30 mouse cellular contexts compared by ENCODE assay signal in genomic region chr7:46168402-46168801, GRCm38 (mm10). TPM values are rescaled to one million over a fixed set of nuclear protein-coding genes. Genes with fewer than 3 reads are reported as not detected.
DNase-seq lines count a peak whose midpoint lies in the region; ATAC-seq lines count a peak whose summit lies in the region.
"Had no signal": no experiment of that assay in that cellular context is flagged by ENCODE, and none has a peak within 500 bp of the region (broad histone marks: within the 10 kb centered on the region; RNA-seq: fewer than 3 reads in every experiment).

No protein-coding gene starts in this region.

- no peak overlapping the region for H3K9ac ChIP-seq in hindbrain, embryonic 13.5 days
- H3K9ac ChIP-seq: embryonic facial prominence, embryonic 15.5 days; forebrain, embryonic 12.5 days; heart, embryonic 15.5 days; hindbrain, embryonic 14.5 days; kidney, embryonic 15.5 days; liver, embryonic 13.5 days; lung, embryonic 14.5 days; midbrain, embryonic 12.5 days; neural tube, embryonic 12.5 days had no signal

- peak overlapping the region; percentile 60 for H3K27ac ChIP-seq in brown adipose tissue, adult 24 weeks (replicated peaks; ENCODE audit: low read depth, low read length)
- no peak overlapping the region for H3K27ac ChIP-seq in hindbrain, embryonic 13.5 days
- H3K27ac ChIP-seq: embryonic facial prominence, embryonic 10.5 days; embryonic facial prominence, embryonic 15.5 days; forebrain, embryonic 12.5 days; heart, embryonic 10.5 days; heart, embryonic 15.5 days; hindbrain, embryonic 14.5 days; kidney, embryonic 15.5 days; liver, embryonic 13.5 days; midbrain, embryonic 12.5 days; neural tube, embryonic 12.5 days had no signal

- 0 out of 2 replicates have a peak, but pooled peaks cover 2% of the 10 kb centered on the region for H3K36me3 ChIP-seq in hindbrain, embryonic 13.5 days
- H3K36me3 ChIP-seq: embryonic facial prominence, embryonic 10.5 days; embryonic facial prominence, embryonic 15.5 days; forebrain, embryonic 12.5 days; heart, embryonic 10.5 days; heart, embryonic 15.5 days; kidney, embryonic 15.5 days; liver, embryonic 13.5 days; midbrain, embryonic 12.5 days; neural tube, embryonic 12.5 days had no signal

- peak overlapping the region; percentile 18; the same call in 1 of the 2 replicates for H3K4me3 ChIP-seq in brown adipose tissue, adult 24 weeks (ENCODE audit: insufficient read depth, low read depth, low read length)
- no peak overlapping the region for H3K4me3 ChIP-seq in hindbrain, embryonic 13.5 days
- H3K4me3 ChIP-seq: embryonic facial prominence, embryonic 10.5 days; embryonic facial prominence, embryonic 15.5 days; forebrain, embryonic 12.5 days; heart, embryonic 10.5 days; heart, embryonic 15.5 days; kidney, embryonic 15.5 days; liver, embryonic 13.5 days; megakaryocyte, embryonic 14.5 days; midbrain, embryonic 12.5 days; myocyte; neural tube, embryonic 12.5 days had no signal

- DNase-seq in adrenal gland, postnatal 36 days: peak; percentile 2 to 16
- DNase-seq in adrenal gland, postnatal 25 days: no peak
- DNase-seq in NIH3T3 (ENCODE audit: low read depth): peak; percentile 41
- no peak for DNase-seq in heart, postnatal 36 days
- DNase-seq: B cell, adult 2 months; cerebellum, adult 2 months; cerebellum, postnatal 14 days; gastrocnemius, postnatal 14 days; heart, adult 11 months; kidney, adult 18-20 months; kidney, postnatal 4 days; left cerebral cortex, postnatal 4 days; liver, embryonic 13.5 days; lung, embryonic 14.5 days; lung, postnatal 14 days had no signal

- intact Hi-C loops in heart, postnatal 36 days (cut with DNase I): no loop called here

- H3K4me1 ChIP-seq in brown adipose tissue, adult 24 weeks (ENCODE audit: control insufficient read depth, insufficient read depth, insufficient read length, low read length): no peaks in the 10 kb centered on the region
- H3K4me1 ChIP-seq in hindbrain, embryonic 13.5 days (replicated peaks): peaks cover 7% of the 10 kb centered on the region; the same call in 1 of the 2 replicates
- H3K4me1 ChIP-seq: embryonic facial prominence, embryonic 10.5 days; embryonic facial prominence, embryonic 15.5 days; forebrain, embryonic 12.5 days; heart, embryonic 10.5 days; heart, embryonic 15.5 days; kidney, embryonic 15.5 days; liver, embryonic 13.5 days; megakaryocyte, embryonic 14.5 days; midbrain, embryonic 12.5 days; neural tube, embryonic 12.5 days had no signal

- no peaks in the 10 kb centered on the region for H3K27me3 ChIP-seq in hindbrain, embryonic 13.5 days
- H3K27me3 ChIP-seq: embryonic facial prominence, embryonic 15.5 days; forebrain, embryonic 12.5 days; heart, embryonic 15.5 days; kidney, embryonic 15.5 days; liver, embryonic 13.5 days; midbrain, embryonic 12.5 days; neural tube, embryonic 12.5 days had no signal

- no peak overlapping the region for H3K4me2 ChIP-seq in hindbrain, embryonic 13.5 days
- H3K4me2 ChIP-seq: embryonic facial prominence, embryonic 15.5 days; forebrain, embryonic 12.5 days; heart, embryonic 15.5 days; hindbrain, embryonic 14.5 days; kidney, embryonic 15.5 days; liver, embryonic 13.5 days; lung, embryonic 14.5 days; midbrain, embryonic 12.5 days; neural tube, embryonic 12.5 days had no signal

- H3K9me3 ChIP-seq in hindbrain, embryonic 13.5 days: no peaks in the 10 kb centered on the region
- H3K9me3 ChIP-seq: embryonic facial prominence, embryonic 10.5 days; embryonic facial prominence, embryonic 15.5 days; forebrain, embryonic 12.5 days; heart, embryonic 10.5 days; heart, embryonic 15.5 days; kidney, embryonic 15.5 days; liver, embryonic 13.5 days; midbrain, embryonic 12.5 days; neural tube, embryonic 12.5 days had no signal

- WGBS in hindbrain, embryonic 13.5 days: 90% methylated on average over 6 of the region's 6 CpGs

- ATAC-seq in neutrophil, adult 5-6 weeks (ENCODE audit: extremely low read depth, insufficient number of reproducible peaks, low FRiP score, poor library complexity, severe bottlenecking): peak; percentile 67
- no peak for ATAC-seq in hindbrain, embryonic 13.5 days (ENCODE audit: low FRiP score)
- ATAC-seq: activated CD4-positive, CD25-positive, alpha-beta regulatory T cell, adult 4 months had no signal

RNA-seq across cellular contexts. Expression of gene Abcc8, which starts 11.4 kb away (rescaled TPM):
- total RNA-seq in adrenal gland, postnatal 36 days (2021): 1 to 10 TPM; 1.6 to 1.7 TPM
- 1.0 and 1.8 TPM in 2 replicates for total RNA-seq in adrenal gland, postnatal 25 days (2021)
- polyA plus RNA-seq in brown adipose tissue, adult 24 weeks (2012; ENCODE audit: insufficient read depth, insufficient read length, missing spikeins): 1.1 TPM in 1 of 2 replicates, not detected in the other
- total RNA-seq in neutrophil, adult 5-6 weeks (2017): 0.35 TPM in 1 of 2 replicates, not detected in the other
- 10 to 100 TPM; 47.4 to 53.7 TPM for total RNA-seq in heart, postnatal 36 days (2021)
- polyA plus RNA-seq in hindbrain, embryonic 13.5 days (2015; fragmentation: Nextera tagmentation; extraction: Ambion mirVana): 6.2 and 7.1 TPM in 2 replicates
- polyA plus RNA-seq: activated CD4-positive, CD25-positive, alpha-beta regulatory T cell, adult 4 months had no signal

Comparison
In these comparisons a context has a peak if more than half of its experiments do, and no peak if none do; other contexts are left out.
1. DNase-seq: peak in adrenal gland, postnatal 36 days (2 of 2) and NIH3T3 (single experiment); none in adrenal gland, postnatal 25 days (single experiment) and heart, postnatal 36 days (0 of 2).
2. RNA of gene Abcc8, which starts 11.4 kb away (total RNA-seq): 47.4 to 53.7 TPM in heart, postnatal 36 days; 1.0 to 1.8 TPM in adrenal gland, postnatal 25 days, 1.6 to 1.7 TPM in adrenal gland, postnatal 36 days and 0.35 TPM in neutrophil, adult 5-6 weeks; every median in the first group is over 10 times any median in the second.